Comparison of ENCODE assay signal across 8 mouse cellular contexts in the genomic region with DNA sequence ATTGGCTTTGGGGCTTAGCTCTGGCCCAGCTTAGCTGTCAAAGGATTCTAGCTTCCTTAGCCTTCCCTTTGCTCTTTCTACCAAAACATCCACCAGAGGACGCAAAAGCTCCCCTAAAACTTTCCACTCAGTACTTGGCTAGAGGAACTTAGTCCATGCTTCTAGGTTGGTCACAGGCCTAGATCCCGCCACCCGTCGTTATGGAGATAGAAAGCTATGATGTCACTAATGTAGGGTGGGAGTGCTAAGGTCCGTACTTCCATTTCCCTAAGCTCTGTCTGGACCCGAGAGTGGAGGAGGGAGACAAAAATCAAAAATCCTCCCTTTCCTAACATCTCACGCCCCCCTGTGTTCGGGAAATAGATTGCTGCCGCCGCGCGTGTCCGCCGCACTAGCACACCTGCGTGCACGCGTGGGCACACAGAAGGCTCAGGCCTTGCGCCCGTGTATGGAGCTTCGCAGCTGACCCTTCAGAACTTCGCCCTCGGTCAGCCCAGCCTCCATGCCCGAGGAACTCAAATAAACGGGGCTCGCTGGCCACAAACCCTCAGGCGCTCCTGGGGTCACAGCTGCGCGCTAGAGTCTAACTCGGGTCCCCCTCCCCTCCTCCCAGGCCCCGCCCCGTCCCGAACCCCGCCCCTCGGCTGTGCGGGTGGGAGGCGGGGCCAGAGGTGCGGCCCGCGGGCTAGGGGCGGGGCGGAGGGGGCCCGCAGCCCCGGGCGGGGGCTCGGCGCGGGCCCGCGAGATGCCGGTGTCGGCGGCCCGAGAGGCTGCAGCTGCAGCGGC. TPM values are rescaled to one million over a fixed set of nuclear protein-coding genes. Genes with fewer than 3 reads are reported as not detected.
DNase-seq lines count a peak whose midpoint lies in the region; ATAC-seq lines count a peak whose summit lies in the region.

No protein-coding gene starts in this region.

- ATAC-seq in intestine, embryonic 14.5 days (replicated peaks; ENCODE audit: low FRiP score, low TSS enrichment, low read depth): peak; percentile 71
- ATAC-seq in megakaryocyte, adult 5-6 weeks (ENCODE audit: poor library complexity, severe bottlenecking): peak; percentile 27

- no peaks in the 10 kb centered on the region for H3K9me3 ChIP-seq in intestine, embryonic 14.5 days (ENCODE audit: control insufficient read depth, low read length)

- peak overlapping the region; percentile 34 for H3K27ac ChIP-seq in intestine, embryonic 14.5 days (ENCODE audit: low read depth)

- H3K4me2 ChIP-seq in intestine, embryonic 14.5 days (ENCODE audit: low read length): peak overlapping the region; percentile 94

- H3K9ac ChIP-seq in intestine, embryonic 14.5 days (ENCODE audit: low read length): peak overlapping the region; percentile 53

- peak; percentile 82 to 93 for DNase-seq in adrenal gland, adult (ENCODE audit: inconsistent age in 2 of 2, low spot score in 1 of 2)
- DNase-seq in embryo, embryonic 10.5 days (ENCODE audit: low spot score): peak; percentile 90
- peak; percentile 70 for DNase-seq in gastrocnemius, postnatal 25 days
- peak; percentile 87 for DNase-seq in intestine, embryonic 14.5 days (ENCODE audit: low spot score)
- DNase-seq in left cerebral cortex, adult 9 months (ENCODE audit: low spot score in 2 of 2): peak; percentile 59 to 81
- peak; percentile 70 for DNase-seq in right cerebral cortex, adult 18-20 months
- DNase-seq in urinary bladder, postnatal 25 days (ENCODE audit: low spot score): peak; percentile 61

- H3K27me3 ChIP-seq in intestine, embryonic 14.5 days (replicated peaks; ENCODE audit: control insufficient read depth, insufficient read depth, low read length): no peaks in the 10 kb centered on the region

- H3K4me1 ChIP-seq in intestine, embryonic 14.5 days (replicated peaks; ENCODE audit: control insufficient read depth, insufficient read depth, low read length): peaks cover 22% of the 10 kb centered on the region

- WGBS in intestine, embryonic 14.5 days: under 1% methylated on average over 51 of the region's 54 CpGs

- H3K36me3 ChIP-seq in intestine, embryonic 14.5 days (ENCODE audit: control insufficient read depth, insufficient read depth, low read length): no peaks in the 10 kb centered on the region

- peak overlapping the region; percentile 58 for H3K4me3 ChIP-seq in intestine, embryonic 14.5 days (ENCODE audit: low read depth, low read length)

RNA-seq across cellular contexts. Expression of a gene that starts 1.6 kb away (rescaled TPM):
- total RNA-seq in gastrocnemius, postnatal 25 days (2021): 10 to 100 TPM; 13.1 to 19.3 TPM
- polyA plus RNA-seq in intestine, embryonic 14.5 days (2014; fragmentation: Nextera tagmentation; extraction: Ambion mirVana): 50.7 and 60.0 TPM in 2 replicates
- 7.3 and 10.8 TPM in 2 replicates for total RNA-seq in megakaryocyte, adult 5-6 weeks (2015)
- total RNA-seq in megakaryocyte, adult 5-6 weeks (2017): 3.4 and 5.2 TPM in 2 replicates

RNA-seq across cellular contexts. Expression of a gene that starts 2.9 kb away (rescaled TPM):
- 1 to 10 TPM; 2.9 to 3.6 TPM for total RNA-seq in gastrocnemius, postnatal 25 days (2021)
- 15.9 and 16.7 TPM in 2 replicates for polyA plus RNA-seq in intestine, embryonic 14.5 days (2014; fragmentation: Nextera tagmentation; extraction: Ambion mirVana)
- 0.13 and 0.16 TPM in 2 replicates for total RNA-seq in megakaryocyte, adult 5-6 weeks (2015)
- total RNA-seq in megakaryocyte, adult 5-6 weeks (2017): 0.20 TPM in 1 of 2 replicates, not detected in the other

RNA-seq across cellular contexts. Expression of a gene that starts 19.5 kb away (rescaled TPM):
- total RNA-seq in gastrocnemius, postnatal 25 days (2021): 10 to 100 TPM in 1 of 2 experiments, 1 to 10 TPM in 1; 8.5 to 10.8 TPM
- 16.9 and 18.3 TPM in 2 replicates for polyA plus RNA-seq in intestine, embryonic 14.5 days (2014; fragmentation: Nextera tagmentation; extraction: Ambion mirVana)
- total RNA-seq in megakaryocyte, adult 5-6 weeks (2015): 60.6 and 62.4 TPM in 2 replicates
- total RNA-seq in megakaryocyte, adult 5-6 weeks (2017): 47.3 and 56.5 TPM in 2 replicates

RNA-seq across cellular contexts. Expression of a gene that starts 25.6 kb away (rescaled TPM):
- 10 to 100 TPM; 40.6 to 42.5 TPM for total RNA-seq in gastrocnemius, postnatal 25 days (2021)
- polyA plus RNA-seq in intestine, embryonic 14.5 days (2014; fragmentation: Nextera tagmentation; extraction: Ambion mirVana): 412 and 439 TPM in 2 replicates
- 334 and 336 TPM in 2 replicates for total RNA-seq in megakaryocyte, adult 5-6 weeks (2015)
- 2,102 and 2,594 TPM in 2 replicates for total RNA-seq in megakaryocyte, adult 5-6 weeks (2017)

RNA-seq across cellular contexts. Expression of a gene that starts 42.5 kb away (rescaled TPM):
- 100 to 1,000 TPM; 106 to 110 TPM for total RNA-seq in gastrocnemius, postnatal 25 days (2021)
- polyA plus RNA-seq in intestine, embryonic 14.5 days (2014; fragmentation: Nextera tagmentation; extraction: Ambion mirVana): 16.3 and 17.9 TPM in 2 replicates
- total RNA-seq in megakaryocyte, adult 5-6 weeks (2015): 0.43 and 2.5 TPM in 2 replicates
- total RNA-seq in megakaryocyte, adult 5-6 weeks (2017): 0.66 TPM in 1 of 2 replicates, not detected in the other

Comparison
In these comparisons a context has a peak if more than half of its experiments do, and no peak if none do; other contexts are left out.
1. Peak in every context shown above with its lines: DNase-seq, ATAC-seq, H3K4me3 ChIP-seq and H3K27ac ChIP-seq.
2. RNA of a gene that starts 19.5 kb away (total RNA-seq): 47.3 to 62.4 TPM in megakaryocyte, adult 5-6 weeks; 8.5 to 10.8 TPM in gastrocnemius, postnatal 25 days; every median in the first group is over 4 times any median in the second.